Mouse (Mus musculus): ENCODE data around the gene Tfpt.
A peak's percentile ranks its signal among the peaks of the same experiment; 100 is the strongest.

Tfpt gene

GRCm38 (mm10) chr7:3629543-3630477 is at the start of gene Tfpt, which contains the start of gene Prpf31:
TSS of gene Tfpt (minus strand) at chr7:3629929.
TSS of gene Prpf31 (plus strand) at chr7:3629985.
- peak; percentile 93 to 95 for DNase-seq (ENCODE audit: low spot score in 2 of 2)

DNA sequence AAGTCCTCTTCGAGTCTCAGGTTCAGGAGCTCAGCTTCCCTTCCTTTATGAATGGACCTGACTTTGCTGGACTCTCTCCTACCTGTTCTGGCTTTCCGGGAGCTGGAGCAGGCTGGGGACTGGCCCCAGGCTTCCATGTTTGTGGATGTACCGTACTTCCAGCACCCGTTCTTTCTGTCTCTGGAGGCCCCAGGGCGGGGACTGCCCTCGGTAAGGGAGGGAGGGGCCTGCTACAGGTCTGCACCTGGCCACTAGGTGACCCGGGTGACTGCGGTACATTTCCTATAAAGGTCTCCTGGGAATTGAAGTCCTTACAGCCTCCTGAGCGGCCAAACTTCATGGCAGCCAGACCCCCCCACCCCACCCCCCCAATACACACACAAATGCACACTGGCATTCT is 47.6 kb upstream of the Tfpt start, which contains the start of gene Tmc4:
Gene Tmc4 (minus strand): TSS at position 212 of the 400 bp plus-strand sequence.
- peak; percentile 48 to 56 for DNase-seq (ENCODE audit: low spot score in 2 of 2)

- DNase-seq (ENCODE audit: low spot score in 2 of 2): no peak
These were observed 46.6 kb upstream of the Tfpt start for GRCm38 (mm10) chr7:3676371-3676770.

- no peak for DNase-seq (ENCODE audit: low spot score in 2 of 2)
These were observed 45.5 kb upstream of the Tfpt start for GRCm38 (mm10) chr7:3675228-3675548.

DNA sequence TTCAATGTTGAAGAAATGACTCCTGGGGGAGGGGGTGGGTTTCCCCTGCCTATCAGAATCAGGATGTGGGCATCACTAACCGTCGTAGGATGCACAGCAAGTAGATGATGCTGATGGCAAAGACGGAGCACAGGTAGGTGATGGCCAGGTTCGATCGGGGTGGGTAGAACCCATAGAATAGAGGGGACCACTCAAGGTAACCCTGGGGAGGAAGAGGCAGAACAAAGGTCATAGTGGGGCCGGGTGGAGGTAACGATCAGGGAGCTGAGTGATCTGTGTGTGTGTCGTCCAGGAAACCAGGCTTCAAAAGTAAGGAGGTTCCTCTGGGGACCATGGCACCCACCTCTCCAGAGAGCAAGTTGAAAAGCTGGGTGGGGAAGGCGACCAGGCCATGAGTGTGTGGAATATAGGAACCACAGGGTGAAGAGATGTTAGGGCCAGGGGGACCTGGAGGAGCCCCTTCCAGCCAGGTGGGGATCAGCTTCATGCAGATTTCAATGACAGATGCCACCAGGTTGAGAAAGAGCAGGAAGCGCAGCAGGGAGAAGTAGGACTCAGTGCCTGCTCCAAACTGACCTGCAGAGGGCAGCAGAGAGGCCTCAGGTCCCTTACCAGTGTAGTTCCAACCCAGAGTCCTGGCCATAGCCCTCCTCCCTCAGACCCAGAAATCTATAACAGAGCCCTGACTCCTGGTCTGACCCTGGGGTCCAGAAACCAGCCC is 44.9 kb upstream of the Tfpt start:
- DNase-seq (ENCODE audit: low spot score in 2 of 2): peak; percentile 60 to 80

DNA sequence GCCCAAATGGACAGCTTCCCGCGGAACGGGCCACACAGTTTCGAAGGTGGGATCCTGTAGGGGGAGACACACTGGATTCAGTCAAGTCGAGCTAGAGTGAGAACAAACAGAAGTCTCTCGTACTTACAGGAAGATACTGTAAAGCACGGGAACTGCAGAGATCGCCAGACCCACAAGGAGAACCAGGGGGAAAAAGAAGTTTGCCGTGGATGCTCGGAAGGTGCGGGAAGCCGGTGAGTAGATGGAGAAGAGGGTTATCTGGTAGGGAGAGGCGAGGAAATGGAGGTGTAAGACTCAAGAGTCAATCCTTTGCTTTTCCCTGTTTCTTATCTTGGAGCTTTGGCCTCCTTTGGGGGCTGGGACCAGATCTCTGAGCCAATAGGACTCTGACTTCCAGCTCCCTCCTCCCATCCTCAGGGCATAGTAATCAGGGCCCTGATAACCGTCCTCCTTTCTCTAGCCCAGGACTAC is 37.2 kb upstream of the Tfpt start:
- DNase-seq (ENCODE audit: low spot score in 2 of 2): no peak

DNA sequence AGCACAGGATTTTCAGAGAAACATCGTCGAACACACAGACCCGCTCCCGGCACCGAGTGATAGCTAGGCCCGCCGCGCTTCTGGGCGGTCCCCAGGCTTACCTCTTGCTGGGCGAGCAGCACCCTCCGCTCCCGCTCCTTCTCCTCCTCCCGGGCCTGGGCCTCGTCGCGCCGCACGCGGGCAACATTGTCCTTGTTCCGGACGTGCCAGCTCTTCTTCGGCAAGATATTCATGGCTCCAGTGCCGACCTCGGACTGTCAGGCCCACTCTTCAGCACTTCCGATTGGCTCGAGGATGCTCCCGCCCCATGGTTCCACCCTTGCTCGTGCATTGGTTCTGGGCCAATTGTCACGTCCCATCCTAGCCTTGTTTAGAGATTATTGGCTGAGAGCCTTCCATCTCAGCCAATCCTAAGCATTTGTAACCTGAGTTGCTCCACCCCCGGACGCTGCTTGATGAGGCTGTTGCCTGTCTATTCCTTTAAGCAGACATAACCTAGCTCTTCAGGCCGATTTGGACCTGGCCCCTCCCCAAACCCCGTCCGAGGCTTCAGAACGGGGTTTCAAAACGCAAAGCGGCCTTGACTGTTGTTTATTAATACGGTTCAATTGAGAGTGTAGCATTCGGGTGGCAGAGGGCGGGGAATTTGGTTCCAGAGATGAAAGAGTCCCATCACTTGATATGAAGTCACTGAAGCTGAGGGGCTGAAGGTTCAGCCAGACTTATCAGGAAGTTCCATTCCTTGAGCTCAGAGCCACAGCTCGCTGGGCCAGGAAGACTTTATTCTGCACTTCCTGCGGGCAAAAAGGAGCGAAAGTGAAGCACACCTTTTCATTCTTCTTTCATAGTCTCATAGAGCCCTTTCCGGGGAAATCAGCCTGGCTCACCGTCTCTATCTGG is 35.7 kb upstream of the Tfpt start, which contains the start of gene Leng1:
Gene Leng1 (minus strand): TSS at position 626 of the 900 bp plus-strand sequence.
- DNase-seq (ENCODE audit: low spot score in 2 of 2): peak; percentile 97

GRCm38 (mm10) chr7:3664524-3665214 is 34.9 kb upstream of the Tfpt start:
- DNase-seq (ENCODE audit: low spot score in 2 of 2): peak in 1 of 2 experiments; percentile 22

GRCm38 (mm10) chr7:3658578-3658977 is 28.8 kb upstream of the Tfpt start:
- no peak for DNase-seq (ENCODE audit: low spot score in 2 of 2)

DNA sequence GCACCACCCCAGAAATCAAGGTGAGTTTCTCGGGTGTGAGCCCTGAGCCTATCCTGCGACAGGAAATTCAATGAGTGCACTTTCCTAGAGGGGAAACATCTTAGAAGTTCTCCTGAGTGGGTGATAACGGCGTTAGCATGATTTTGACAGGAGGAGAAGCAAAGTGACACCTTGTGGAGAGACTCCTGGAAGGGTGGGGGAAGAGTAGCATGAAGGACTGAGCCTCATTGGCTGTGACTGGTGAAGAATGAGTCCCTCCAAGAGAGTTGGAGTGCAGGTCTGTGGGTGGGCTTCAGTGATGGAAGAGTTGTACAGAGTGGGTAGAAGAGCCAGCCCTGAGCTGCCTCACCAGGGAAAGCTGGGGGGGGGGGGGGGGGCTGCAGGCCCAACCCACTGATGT is 27.2 kb upstream of the Tfpt start:
- DNase-seq (ENCODE audit: low spot score in 2 of 2): no peak

- no peak for DNase-seq (ENCODE audit: low spot score in 2 of 2)
These were observed 16.9 kb upstream of the Tfpt start for GRCm38 (mm10) chr7:3646641-3647040.

DNA sequence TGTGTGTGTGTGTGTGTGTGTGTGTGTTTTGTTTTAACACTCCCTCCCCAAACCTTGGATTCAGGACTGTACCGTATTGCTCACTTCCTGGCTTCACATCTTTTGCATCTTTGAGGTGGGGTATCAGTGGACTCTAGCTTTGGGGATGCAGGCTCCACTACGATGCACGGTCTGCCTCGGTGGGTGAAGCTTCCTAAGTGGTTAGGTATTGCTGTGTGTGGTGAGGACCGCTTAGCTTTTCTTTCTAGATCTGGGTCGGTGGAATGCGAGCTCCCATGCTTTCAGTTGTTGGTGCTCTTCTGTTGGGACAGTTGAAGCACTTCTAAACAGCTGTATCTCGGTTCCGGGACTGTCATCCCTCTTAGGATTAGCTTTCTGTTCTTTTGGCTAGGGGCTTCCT is 16.5 kb upstream of the Tfpt start:
- no peak for DNase-seq (ENCODE audit: low spot score in 2 of 2)

GRCm38 (mm10) chr7:3645488-3646025 is 15.8 kb upstream of the Tfpt start:
- no peak for DNase-seq (ENCODE audit: low spot score in 2 of 2)

DNA sequence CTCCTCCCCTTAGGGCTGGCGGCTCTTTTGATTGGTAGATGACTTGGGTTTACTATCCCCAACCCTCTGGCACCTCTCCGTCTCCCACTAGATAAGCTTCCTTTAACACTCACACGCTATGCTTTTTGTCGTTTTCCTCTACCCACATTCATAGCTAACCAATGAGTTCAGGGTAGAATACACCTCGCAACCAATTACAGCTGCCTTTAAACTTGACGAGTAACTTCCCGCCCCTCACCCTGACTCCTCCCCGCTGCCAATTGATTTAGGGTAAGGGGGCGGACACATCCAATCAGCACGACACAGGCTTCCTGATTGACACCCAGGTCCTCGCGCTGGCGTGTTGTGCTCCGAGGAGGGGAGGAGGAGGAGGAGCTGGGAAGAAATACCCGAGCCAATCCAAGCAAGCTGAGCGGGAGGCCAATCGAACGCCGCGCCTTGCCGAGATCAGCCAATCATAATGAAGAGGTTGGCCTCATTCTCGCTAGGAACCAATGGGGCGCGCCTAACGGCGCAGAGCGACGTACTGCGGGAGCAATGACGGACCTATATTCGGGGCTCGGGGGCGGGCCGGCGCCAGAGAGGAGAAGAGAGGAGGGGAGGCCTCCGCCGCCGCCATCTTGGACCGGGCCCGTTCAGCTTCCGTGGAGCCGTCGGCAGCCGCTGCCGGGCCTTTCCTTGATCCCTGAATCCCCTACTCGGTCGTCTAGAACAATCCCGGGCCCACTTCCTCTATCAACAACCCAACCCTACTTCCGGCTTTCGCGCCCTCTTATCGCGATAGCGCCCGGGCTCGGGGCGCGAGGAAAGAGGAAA is 15.2 kb upstream of the Tfpt start, which contains the start of gene Cnot3:
Gene Cnot3 (plus strand): TSS at position 597 of the 816 bp plus-strand sequence.
- DNase-seq (ENCODE audit: low spot score in 2 of 2): peak; percentile 96 to 99

DNA sequence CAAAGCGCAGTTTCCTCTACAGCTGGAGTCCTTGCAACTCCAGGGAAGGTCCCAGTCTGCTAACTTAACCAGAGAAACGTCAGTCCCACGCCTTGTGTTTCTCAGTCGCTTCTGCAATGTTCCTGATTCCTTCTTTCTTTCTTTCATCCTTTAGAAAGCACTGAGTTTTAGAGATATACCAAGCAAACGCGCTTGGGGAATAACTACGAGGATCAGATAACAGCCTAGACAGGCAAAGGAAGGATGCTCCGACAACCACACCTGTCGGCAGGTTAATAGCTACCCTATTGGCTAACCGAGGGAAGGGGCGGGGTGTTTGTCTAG is 14.6 kb upstream of the Tfpt start:
- no peak for DNase-seq (ENCODE audit: low spot score in 2 of 2)

GRCm38 (mm10) chr7:3643843-3644242 is 14.1 kb upstream of the Tfpt start:
- DNase-seq (ENCODE audit: low spot score in 2 of 2): no peak

- DNase-seq (ENCODE audit: low spot score in 2 of 2): no peak
These were observed 13.7 kb upstream of the Tfpt start for GRCm38 (mm10) chr7:3643412-3643811.

DNA sequence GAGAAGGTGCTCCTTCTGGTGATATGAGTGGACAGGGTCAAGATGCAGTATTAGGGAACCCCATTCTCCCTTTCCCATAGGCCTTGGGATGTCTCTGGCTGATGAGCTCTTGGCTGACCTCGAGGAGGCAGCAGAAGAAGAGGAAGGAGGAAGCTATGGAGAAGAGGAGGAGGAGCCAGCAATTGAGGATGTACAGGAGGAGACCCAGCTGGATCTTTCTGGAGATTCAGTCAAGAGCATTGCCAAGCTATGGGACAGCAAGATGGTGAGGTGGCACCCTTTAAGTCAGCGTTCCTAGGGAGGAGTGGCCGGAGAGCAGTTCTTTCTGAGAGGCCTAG is 718 bp upstream of the Tfpt start:
- no peak for DNase-seq (ENCODE audit: low spot score in 2 of 2)

GRCm38 (mm10) chr7:3629030-3629429 is 699 bp downstream of the Tfpt start:
- no peak for DNase-seq (ENCODE audit: low spot score in 2 of 2)
